Mouse (Mus musculus) urinary bladder, postnatal 25 days (tissue): ENCODE results near the gene Micu2.

ENCODE experiments used
- DNase-seq: peaks from one replicate; pipeline ENCODE4 v3.0.0; 2022; ENCODE audit warnings: low spot score

Micu2 gene

DNA sequence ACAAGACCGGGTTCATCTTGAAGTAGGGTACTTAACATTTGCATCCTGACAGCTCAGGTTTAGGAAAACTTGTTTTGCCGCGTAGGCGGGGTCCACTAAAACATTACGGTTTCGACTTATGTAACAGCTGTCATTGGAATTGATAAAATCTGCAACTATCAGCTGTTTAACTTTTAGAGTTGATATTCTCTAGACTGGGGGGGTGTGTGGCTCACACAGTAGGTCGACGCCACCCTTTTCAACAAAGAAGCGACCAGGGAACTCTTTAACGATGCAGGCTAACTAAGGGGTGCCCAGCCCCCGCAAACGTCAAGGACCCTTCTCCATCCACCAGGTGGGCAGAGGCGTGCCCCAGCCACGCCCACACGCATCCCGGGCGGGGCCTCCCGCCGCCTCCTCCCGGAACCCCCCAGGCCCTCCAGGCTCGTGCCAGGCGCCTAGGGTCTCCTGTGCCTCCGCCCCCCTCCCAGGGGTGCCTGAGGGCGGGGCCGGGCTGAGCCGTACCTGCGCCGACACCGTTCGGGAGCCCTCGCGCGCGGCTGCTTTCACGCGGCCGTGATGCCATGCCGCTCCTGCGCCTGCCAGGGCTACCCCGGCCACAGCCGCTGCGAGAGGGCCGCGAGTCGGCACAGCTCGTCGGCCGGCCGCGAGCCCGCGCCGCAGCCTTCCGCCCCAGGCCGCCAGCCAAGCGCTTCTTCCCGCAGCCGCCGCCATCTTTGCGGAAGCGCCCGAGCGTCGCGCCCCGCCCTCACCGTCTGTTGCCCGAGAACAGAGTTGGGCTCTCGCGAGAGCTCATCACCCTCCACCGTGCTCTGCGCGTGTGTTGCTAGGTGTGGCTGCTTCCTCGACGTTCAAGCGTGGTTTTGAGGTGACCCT is at the start of gene Micu2:
TSS of gene Micu2 (minus strand) at position 737 of the 876 bp plus-strand sequence.
- peak; percentile 68 for DNase-seq

- DNase-seq: no peak
Observed at GRCm38 (mm10) chr14:58046639-58047284, 47.7 kb upstream of the Micu2 start.

- no peak for DNase-seq
Observed at GRCm38 (mm10) chr14:58036174-58036573, 37.1 kb upstream of the Micu2 start.

GRCm38 (mm10) chr14:58034567-58034966 is 35.5 kb upstream of the Micu2 start:
- peak; percentile 53 for DNase-seq

- DNase-seq: no peak
Observed at GRCm38 (mm10) chr14:58018869-58019268, 19.8 kb upstream of the Micu2 start.

- DNase-seq: no peak
Observed at GRCm38 (mm10) chr14:58003852-58004251, 4.8 kb upstream of the Micu2 start.

DNA sequence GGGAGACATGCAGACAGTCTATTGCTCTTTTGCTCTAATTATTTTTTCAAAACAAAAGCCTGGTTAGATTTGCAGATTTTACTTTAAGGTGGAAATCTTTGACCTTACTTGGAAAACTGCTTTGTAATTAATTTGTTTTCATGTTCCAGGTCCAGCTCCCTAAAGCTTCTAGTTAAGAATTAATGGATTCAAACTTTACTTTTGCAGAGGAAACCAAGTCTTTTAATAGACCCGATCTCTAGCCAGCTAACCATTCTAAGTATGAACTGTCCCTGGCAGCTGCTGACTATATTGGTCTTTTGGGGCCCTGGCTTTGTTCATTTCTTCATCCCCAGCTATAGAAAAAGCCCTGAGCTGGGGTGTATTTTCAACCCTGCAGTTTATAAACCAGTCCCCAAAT is 3.1 kb upstream of the Micu2 start:
- DNase-seq: no peak

GRCm38 (mm10) chr14:57999402-57999734 is 306 bp upstream of the Micu2 start:
- DNase-seq: no peak

GRCm38 (mm10) chr14:57997431-57997830 is 1.6 kb downstream of the Micu2 start:
- no peak for DNase-seq

- DNase-seq: no peak
Observed at GRCm38 (mm10) chr14:57996210-57996609, 2.9 kb downstream of the Micu2 start.

- DNase-seq: no peak
Observed at GRCm38 (mm10) chr14:57991761-57992160, 7.3 kb downstream of the Micu2 start.

GRCm38 (mm10) chr14:57989162-57989561 is 9.9 kb downstream of the Micu2 start:
- DNase-seq: no peak

GRCm38 (mm10) chr14:57985780-57986179 is 13.3 kb downstream of the Micu2 start:
- DNase-seq: no peak

GRCm38 (mm10) chr14:57982450-57982849 is 16.6 kb downstream of the Micu2 start:
- no peak for DNase-seq

DNA sequence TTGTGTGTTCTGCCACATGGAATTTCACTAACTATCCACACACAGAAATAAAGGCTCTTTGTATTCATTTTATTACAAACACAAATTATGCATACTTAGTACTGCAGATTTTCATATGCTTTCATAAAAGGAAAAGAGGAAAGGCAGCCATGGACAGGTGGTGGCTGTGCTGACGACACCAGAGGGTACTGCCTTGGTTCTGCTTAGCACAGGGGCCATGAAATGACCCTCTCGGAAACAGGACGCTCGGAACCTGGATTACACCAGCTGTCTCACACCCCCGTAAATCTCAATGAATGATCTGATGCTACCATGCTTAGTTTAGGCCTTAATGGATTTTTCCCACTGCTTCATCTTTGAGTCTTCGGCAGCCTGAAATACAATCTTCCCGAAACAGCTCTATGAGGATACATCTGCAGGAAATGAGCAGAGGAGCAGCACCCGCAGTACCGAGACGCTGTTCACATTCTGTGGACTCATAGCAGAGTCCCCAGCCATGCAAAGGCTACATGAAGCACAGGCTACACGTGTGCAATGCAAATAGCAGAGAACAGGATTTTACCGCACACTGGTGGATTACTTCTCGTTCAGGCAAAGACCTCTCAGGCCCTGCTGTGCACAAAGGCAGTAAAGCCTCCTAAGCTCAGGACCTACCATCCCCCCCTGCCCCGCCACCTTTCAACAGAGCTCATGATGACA is 17.2 kb downstream of the Micu2 start:
- no peak for DNase-seq

GRCm38 (mm10) chr14:57980776-57981175 is 18.3 kb downstream of the Micu2 start:
- no peak for DNase-seq

DNA sequence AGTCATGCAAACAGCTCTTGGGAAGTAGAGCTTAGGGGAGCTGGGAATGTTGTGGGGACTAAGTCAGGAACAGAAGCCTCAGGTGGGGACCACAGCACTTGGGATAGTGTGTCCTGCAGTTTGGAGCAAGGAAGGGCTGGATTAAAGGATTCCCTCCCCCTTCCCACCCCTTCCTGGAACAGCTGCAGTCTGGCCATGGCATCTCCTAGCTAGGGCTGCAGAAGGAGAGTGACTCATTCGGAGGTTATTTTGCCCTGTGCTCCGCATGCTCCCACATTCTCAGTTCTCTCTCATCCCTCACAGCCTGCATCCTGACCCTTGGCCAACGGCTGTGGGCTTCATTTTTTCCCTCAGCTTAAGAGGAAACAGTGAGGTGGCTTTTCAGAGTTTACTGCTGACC is 18.9 kb downstream of the Micu2 start:
- no peak for DNase-seq

DNA sequence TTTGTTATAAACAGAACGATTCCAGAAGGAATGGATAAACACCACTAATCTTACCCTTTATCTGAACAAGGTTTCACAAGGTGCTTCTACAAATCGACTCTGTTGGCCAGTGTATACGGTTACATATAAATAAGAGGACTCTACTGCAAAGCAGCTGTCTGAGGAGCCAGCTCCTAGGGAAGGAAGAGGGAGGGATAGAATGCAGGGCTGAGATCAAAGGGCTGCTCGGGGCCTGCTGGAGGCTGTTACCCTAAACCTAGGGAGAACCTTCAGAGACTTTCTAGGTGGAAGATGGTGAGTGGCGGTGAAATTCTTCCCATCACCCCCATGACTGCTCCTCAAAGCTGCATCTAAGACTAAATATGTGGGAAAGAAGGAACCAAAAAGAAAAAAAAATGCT is 20.9 kb downstream of the Micu2 start:
- no peak for DNase-seq

GRCm38 (mm10) chr14:57975656-57976055 is 23.4 kb downstream of the Micu2 start:
- DNase-seq: no peak

- no peak for DNase-seq
Observed at GRCm38 (mm10) chr14:57971986-57972525, 27.0 kb downstream of the Micu2 start.

GRCm38 (mm10) chr14:57968873-57969272 is 30.2 kb downstream of the Micu2 start:
- no peak for DNase-seq

DNA sequence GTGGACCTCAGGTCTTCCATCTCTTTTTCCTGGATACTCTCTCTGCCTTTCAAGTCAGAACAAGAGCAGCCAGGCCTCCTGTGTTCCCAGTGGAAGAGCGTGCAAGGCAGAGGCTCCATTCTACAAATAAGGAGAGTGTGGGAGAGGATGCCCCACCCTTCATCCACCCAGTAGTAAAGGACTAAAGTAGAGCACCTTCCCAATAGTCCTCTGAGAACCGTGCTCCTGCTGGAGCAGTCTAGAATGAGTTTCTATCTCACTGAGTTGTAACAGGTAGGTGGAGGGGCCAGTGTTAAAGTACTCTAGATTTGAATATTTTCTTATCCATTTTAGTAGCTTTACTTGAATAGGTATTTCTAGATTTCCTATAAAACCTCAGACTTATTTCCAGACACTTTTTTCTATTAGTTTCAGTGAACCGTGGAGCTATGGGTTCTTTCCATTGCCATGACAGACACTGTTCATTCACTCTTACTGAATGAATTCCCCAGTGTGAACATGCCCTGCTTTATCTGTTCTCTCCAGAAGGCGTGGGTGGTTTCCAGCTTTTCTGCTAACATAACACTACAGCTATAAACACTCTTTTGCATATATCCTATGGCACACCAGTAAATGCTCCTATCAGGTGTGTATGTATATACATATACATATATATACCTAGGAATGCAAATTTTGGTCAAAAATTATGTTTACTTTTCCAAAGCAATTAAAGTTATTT is 31.8 kb downstream of the Micu2 start:
- DNase-seq: no peak
